Mouse (Mus musculus): ENCODE results near the gene Lyrm2.

Gene Lyrm2

GRCm38 (mm10) chr4:32799966-32800576 lies at the start of gene Lyrm2:
Gene Lyrm2 (plus strand): TSS chr4:32800253.
- peak; percentile 86 for DNase-seq

DNA sequence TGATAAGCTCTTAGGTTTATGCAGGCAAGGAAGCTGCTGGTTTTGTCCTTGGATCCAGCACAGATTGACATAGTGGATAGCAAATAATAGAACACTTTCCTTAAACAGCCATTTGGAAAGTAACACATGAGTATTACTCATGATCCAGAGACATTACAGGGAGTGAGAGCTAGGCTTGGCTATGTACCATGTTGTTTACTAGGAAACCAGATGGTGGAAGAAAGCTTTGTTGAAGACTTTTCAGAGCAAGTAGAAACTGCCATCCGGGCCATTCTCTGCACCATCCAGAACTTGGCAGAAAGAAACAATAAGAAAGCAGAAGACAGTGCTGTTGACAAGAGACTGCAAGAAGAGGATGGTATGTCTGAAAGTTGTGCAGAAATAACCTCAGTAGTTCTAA lies 49.3 kb upstream of the Lyrm2 start:
- DNase-seq, result no peak

DNA sequence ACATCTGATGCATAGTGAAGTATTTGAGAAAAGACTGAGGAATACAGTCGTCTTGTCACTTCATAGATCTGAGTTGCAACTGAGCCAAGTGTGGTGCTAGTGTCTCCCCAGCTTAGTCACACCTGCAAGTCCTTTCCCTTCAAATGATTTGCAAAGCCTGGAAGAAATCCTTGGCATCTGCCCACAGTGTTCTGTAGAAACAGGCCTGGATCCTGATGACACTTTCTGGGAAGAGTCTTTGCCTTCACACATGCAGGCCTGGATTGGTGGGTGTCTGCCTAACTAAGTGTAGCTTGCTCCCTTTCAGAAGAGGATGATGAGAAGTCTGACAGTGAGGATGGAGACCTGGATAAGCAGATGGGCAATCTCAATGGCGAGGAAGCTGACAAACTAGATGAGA lies 42.6 kb upstream of the Lyrm2 start:
- DNase-seq, result no peak

DNA sequence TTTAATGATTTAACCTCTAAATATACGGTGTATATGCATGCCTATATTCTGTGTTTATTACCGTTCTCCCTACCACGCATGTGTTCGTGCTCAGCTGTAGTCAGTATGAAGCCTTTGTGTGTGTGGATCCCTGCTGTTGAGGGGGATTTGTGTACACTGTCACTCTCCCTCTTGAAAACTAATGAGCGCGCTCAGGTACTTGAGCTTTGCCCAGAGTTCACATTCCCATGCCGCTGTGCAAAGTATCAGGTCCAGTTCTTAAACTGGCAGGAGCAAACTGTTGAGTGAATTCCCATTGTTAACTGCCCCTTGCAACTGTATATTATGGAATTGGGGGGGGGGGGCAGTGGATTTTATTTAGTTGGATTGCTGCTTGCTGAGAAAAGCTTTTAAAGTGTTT lies 32.6 kb upstream of the Lyrm2 start:
- DNase-seq, result no peak

DNA sequence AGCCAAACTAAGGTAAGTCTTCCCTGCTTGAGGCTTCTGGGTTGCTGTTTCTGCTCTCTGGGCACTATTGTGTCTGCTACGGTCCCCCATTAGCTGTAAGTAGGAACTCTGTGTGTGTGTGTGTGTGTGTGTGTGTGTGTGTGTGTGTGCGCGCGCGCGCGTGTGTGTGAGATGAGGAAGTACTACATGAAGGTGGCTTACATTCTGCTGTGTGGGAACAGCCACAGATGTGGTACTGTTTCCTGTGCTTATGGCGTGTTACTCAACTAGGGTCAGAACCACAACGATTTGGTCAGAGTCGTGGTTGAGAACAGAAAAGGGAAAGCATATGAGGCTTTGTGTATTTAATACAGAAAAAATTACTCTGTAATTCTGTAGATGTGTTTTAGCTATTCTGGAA lies 32.0 kb upstream of the Lyrm2 start:
- DNase-seq, result no peak

GRCm38 (mm10) chr4:32770284-32770810 lies 29.7 kb upstream of the Lyrm2 start:
- DNase-seq, result no peak

DNA sequence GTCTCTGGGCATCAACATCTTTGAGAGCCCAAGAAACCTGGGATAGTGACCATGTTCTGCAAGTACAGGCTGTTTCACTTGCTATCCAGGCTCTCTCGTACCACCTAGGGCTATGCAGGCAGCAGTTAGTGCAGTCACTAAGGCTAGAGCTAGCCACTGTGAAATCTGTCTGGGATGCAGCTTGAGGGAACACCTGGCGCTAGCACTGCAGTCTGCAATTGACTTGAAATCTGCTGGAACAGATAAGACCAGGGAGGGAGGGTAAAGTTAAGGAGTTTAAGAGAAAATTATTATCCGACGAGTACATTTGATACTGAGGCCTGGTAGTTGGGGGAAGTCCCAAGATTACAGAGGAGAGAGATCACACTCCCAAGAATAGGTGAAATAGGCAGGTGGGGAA lies 20.1 kb upstream of the Lyrm2 start:
- no peak for DNase-seq

- no peak for DNase-seq
Observed at GRCm38 (mm10) chr4:32787110-32787509, 12.9 kb upstream of the Lyrm2 start.

GRCm38 (mm10) chr4:32789020-32789419 lies 11.0 kb upstream of the Lyrm2 start:
- DNase-seq, result no peak

- DNase-seq, result no peak
Observed at GRCm38 (mm10) chr4:32798976-32799375, 1.1 kb upstream of the Lyrm2 start.

- DNase-seq, result no peak
Observed at GRCm38 (mm10) chr4:32800577-32801170, 621 bp downstream of the Lyrm2 start.

DNA sequence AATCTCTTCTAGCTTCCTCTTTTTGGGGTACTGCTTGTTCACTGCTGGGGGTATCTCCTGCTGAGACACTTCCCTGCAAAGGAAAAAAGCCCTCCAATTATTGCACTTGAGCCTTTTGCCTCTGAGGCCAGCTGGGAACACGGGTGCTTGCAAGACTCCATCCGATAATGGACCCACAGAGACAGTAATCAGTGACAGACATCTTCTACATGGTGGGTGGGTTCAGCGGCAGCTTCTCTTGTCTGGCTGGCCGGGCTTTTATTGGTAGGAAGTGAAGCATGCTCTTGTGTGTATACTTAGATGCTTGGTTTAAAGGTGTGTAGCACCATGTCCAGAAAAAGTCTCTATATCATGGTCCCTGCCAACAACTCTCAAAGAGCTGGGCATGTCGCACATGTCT lies 17.4 kb downstream of the Lyrm2 start:
- DNase-seq, result no peak

GRCm38 (mm10) chr4:32820676-32821075 lies 20.6 kb downstream of the Lyrm2 start:
- no peak for DNase-seq

GRCm38 (mm10) chr4:32824254-32824653 lies 24.2 kb downstream of the Lyrm2 start:
- peak; percentile 58 for DNase-seq

DNA sequence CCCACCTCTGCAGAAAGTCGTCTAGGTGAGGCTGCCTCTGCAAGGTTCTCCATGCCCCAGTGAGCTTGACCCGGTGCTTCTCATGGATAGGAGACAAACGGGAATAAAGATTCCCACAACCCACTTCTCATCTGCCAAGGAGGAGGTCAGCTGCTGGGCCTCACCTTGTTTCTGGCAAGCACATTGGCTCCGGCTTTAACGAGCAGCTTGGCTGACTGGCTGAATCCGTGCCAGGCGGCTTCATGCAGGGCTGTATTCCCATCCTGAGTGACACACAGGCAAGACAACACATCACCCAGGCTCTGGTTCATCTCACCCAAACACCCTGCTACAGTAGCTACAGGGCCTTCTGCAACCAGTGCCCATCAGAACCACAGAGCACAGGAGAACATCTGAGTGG lies 26.9 kb downstream of the Lyrm2 start:
- peak; percentile 92 for DNase-seq

DNA sequence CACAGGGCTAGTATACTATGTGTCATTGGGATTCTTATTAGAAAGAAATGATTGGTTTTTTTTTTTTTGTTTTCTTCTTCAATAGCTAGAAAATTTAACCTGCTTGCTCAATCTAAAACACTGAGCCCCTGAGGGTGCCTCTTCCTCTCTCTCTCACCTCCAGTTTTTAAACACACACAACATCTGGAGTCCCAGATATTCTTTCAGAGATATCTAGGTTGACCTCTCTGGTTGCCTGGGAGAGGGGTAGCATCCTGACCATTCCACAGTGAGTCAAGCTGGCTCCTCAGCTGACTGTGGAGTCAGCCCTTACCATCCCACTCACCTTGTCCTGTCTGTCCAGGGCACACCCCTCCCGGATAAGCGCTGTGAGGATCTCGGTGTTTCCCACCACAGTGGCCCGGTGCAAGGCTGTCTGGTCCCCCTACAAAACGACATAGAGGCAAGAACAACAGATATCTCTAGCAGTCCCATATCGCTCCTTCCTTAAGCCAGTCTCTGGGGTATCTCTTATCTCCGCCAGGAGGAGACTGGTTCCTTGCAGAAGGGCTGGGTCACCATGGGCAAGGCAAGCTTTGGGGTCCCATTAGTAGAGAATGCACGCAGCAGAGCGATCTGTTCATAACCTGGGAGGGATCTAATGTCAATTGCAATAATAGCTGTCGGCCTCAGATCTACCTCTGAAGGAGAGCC lies 28.5 kb downstream of the Lyrm2 start:
- DNase-seq, result no peak

DNA sequence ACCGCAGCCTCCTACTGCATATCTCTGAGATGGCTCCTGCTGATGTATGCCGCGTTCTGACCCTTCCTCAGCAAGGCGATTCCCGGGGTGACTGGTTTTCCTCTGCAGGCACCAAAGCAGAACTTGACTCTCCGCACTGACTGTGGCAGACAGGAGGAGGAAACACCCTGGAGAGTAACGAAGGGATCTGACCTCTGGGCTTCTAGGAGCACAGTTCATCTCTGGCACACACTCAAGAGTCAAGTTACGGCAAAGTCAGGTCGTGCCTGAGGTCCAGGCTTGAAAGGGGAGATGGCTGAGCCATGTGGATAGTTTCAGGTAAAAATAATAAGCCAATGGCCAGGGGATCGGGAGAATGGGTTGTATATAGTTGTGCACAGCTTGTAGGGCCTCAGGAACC lies 29.3 kb downstream of the Lyrm2 start:
- DNase-seq, result no peak

DNA sequence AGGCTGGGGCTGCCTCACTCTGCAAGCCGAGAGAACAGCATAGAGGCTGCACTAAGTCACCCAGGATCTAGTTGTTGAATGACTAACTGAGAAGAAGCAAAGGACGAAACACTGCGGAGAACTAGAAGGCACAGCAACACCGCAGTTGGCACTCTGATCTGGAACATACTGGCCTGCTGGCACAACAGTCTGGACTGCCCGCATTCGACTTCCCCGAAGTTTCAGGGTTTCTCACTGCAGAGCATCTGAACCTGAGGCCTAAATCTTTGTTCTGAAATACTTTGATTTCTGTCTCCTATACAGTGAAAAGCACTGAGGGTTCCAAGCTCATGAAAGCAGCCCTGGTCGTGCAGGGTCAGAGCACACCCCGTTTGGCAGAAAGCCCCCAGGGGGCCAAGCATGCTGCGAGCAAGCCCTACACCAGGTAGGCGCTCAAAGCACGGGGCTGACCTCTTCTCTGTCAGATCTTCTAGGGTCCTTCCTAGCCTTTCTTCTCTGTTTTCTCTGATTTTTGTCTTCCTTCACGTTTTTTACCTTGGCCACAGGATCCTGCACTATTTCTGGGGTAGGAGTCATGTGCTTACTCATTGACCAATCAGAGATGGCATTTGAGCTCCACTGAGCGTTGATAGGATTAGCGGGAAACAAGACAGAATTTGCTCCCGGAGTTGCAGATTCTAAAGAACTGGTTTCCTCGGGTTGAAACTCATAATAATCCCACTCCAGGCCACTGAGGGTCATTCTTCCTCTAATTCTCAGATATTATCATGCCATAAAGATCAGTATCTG lies 33.6 kb downstream of the Lyrm2 start:
- peak; percentile 49 for DNase-seq

DNA sequence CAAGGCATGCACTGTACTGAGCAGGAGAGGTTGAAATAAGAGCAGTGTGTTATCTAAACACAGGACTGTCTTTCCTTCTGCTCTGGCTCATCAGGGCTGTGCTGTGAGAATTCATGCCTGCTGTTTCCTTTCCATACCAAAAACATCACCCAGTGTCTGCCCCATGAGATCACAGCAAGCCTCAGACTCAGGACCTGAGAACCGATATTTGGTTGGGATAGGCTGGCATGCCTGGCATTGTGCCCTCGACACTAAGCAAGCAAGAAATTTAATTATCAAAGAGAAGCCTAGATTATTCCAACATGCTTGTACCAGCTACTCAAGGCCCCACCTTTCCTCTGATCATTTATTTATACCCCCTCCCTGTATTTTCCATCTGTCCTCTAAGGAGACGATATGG lies 34.5 kb downstream of the Lyrm2 start:
- no peak for DNase-seq

- DNase-seq, result peak; percentile 45
Observed at GRCm38 (mm10) chr4:32836071-32836470, 36.0 kb downstream of the Lyrm2 start.

- no peak for DNase-seq
Observed at GRCm38 (mm10) chr4:32838401-32838800, 38.3 kb downstream of the Lyrm2 start.

All from cerebellum, adult 9-11 months (tissue).